Mouse (Mus musculus) MEL (cell line): Measurements from ENCODE around the gene Kif26b. TPM values are rescaled to one million over a fixed set of nuclear protein-coding genes. Genes with fewer than 3 reads are reported as not detected.
A peak's percentile ranks its signal among the peaks of the same experiment; 100 is the strongest.

Experiments
- DNase-seq: peaks from one replicate; pipeline ENCODE4 v3.0.0; 2011; ENCODE audit warnings: low read depth, low spot score
- H3K27ac ChIP-seq: 2 replicates; pipeline ENCODE4 v1.5.1; 2012; ENCODE audit warnings: low read depth, mild to moderate bottlenecking, control low read depth, low read length, moderate library complexity; ENCODE audit not compliant: control insufficient read depth
- H3K27me3 ChIP-seq, 2 experiments: fragments of 150-350 bp in 1 of 2; sonication (generic) in 1 of 2; 2 replicates each; pipeline ENCODE4 v1.6.1; 2012; ENCODE audit warnings: low read length in 2 of 2, mild to moderate bottlenecking in 2 of 2, improper control_type of control experiment in 1 of 2, moderate library complexity in 1 of 2; ENCODE audit not compliant: insufficient read depth in 2 of 2, control insufficient read depth in 1 of 2
- H3K36me3 ChIP-seq, 2 experiments: 2 replicates each; pipeline ENCODE4 v1.6.1; 2012 to 2014; ENCODE audit warnings: low read length in 2 of 2, improper control_type of control experiment in 1 of 2, inconsistent platforms in 1 of 2, mild to moderate bottlenecking in 1 of 2; ENCODE audit not compliant: insufficient read depth in 2 of 2, control insufficient read depth in 1 of 2
- H3K4me1 ChIP-seq, 2 experiments: fragments of 150-350 bp in 1 of 2; sonication (generic) in 1 of 2; 2 replicates each; pipeline ENCODE4 v1.6.1; 2012; ENCODE audit warnings: low read length in 2 of 2, improper control_type of control experiment in 1 of 2, mild to moderate bottlenecking in 1 of 2; ENCODE audit not compliant: insufficient read depth in 2 of 2, control insufficient read depth in 1 of 2
- H3K4me3 ChIP-seq, 2 experiments: fragments of 150-350 bp in 1 of 2; sonication (generic) in 1 of 2; 2 replicates each; pipeline ENCODE4 v1.5.1; 2012; ENCODE audit warnings: low read depth in 2 of 2, low read length in 2 of 2, mild to moderate bottlenecking in 2 of 2, moderate library complexity in 2 of 2, control low read depth in 1 of 2, improper control_type of control experiment in 1 of 2; ENCODE audit not compliant: control insufficient read depth in 1 of 2, insufficient read depth in 1 of 2
- H3K79me2 ChIP-seq: 2 replicates; pipeline ENCODE4 v1.6.1; 2012; ENCODE audit warnings: mild to moderate bottlenecking, low read length, moderate library complexity; ENCODE audit not compliant: control insufficient read depth, poor library complexity, insufficient read depth
- H3K9ac ChIP-seq: 2 replicates; pipeline ENCODE4 v1.6.1; 2012; ENCODE audit warnings: low read depth, mild to moderate bottlenecking, control low read depth, low read length, moderate library complexity; ENCODE audit not compliant: control insufficient read depth, poor library complexity, severe bottlenecking
- H3K9me3 ChIP-seq: fragments of 150-350 bp; sonication (generic); replicated peaks from 2 replicates; pipeline ENCODE4 v1.6.1; 2012; ENCODE audit warnings: mild to moderate bottlenecking, low read length, improper control_type of control experiment, moderate library complexity; ENCODE audit not compliant: insufficient read depth
- EP300 ChIP-seq, 2 experiments: IDR thresholded peaks; 2 replicates each; pipeline ENCODE4 v1.6.1; 2011; ENCODE audit warnings: improper control_type of control experiment in 2 of 2, low read length in 2 of 2, low read depth in 1 of 2, mild to moderate bottlenecking in 1 of 2
- KAT2A ChIP-seq: conservative IDR thresholded peaks from 2 replicates; pipeline ENCODE4 v1.6.1; 2012; ENCODE audit warnings: low read depth, low read length, improper control_type of control experiment, inconsistent platforms
- MAZ ChIP-seq: IDR thresholded peaks from 2 replicates; pipeline ENCODE4 v1.6.1; 2012; ENCODE audit warnings: low read depth, mild to moderate bottlenecking, inconsistent platforms, low read length, improper control_type of control experiment
- RAD21 ChIP-seq: IDR thresholded peaks from 2 replicates; pipeline ENCODE4 v1.6.1; 2011; ENCODE audit warnings: mild to moderate bottlenecking, low read depth, low read length, improper control_type of control experiment
- SMC3 ChIP-seq: IDR thresholded peaks from 2 replicates; pipeline ENCODE4 v1.6.1; 2011; ENCODE audit warnings: low read depth, low read length, improper control_type of control experiment
- ZKSCAN1 ChIP-seq: IDR thresholded peaks from 2 replicates; pipeline ENCODE4 v1.6.1; 2012; ENCODE audit warnings: low read depth, mild to moderate bottlenecking, inconsistent platforms, low read length, improper control_type of control experiment, moderate library complexity
- ZMIZ1 ChIP-seq: IDR thresholded peaks from 2 replicates; pipeline ENCODE4 v1.6.1; 2012; ENCODE audit warnings: low read depth, mild to moderate bottlenecking, inconsistent platforms, low read length, improper control_type of control experiment, moderate library complexity
- ZNF384 ChIP-seq: IDR thresholded peaks from 2 replicates; pipeline ENCODE4 v1.6.1; 2012; ENCODE audit warnings: low read depth, mild to moderate bottlenecking, inconsistent platforms, low read length, improper control_type of control experiment
- polyA plus RNA-seq, 2 experiments: library from polyadenylated mRNA; stranded (reverse) in 1 of 2; unstranded in 1 of 2; fragments of >175 nt in 1 of 2; fragments of >200 nt in 1 of 2; gene quantifications; 2 replicates each; pipeline versions ENCODE4 v1.2.1 to v1.2.4; 2012; ENCODE audit warnings: low replicate concordance in 2 of 2, low read depth in 1 of 2; ENCODE audit not compliant: insufficient read length in 2 of 2, insufficient read depth in 1 of 2, missing spikeins in 1 of 2
- total RNA-seq: library from RNA; depleted of rRNA; stranded (reverse); fragments of 300-350 nt; gene quantifications from 2 replicates; pipeline ENCODE4 v1.2.3, GENCODE M21; 2012

Gene Kif26b
- total and polyA plus RNA-seq, 3 experiments, result 0.08 to 0.50 TPM; not detected in 1

DNA sequence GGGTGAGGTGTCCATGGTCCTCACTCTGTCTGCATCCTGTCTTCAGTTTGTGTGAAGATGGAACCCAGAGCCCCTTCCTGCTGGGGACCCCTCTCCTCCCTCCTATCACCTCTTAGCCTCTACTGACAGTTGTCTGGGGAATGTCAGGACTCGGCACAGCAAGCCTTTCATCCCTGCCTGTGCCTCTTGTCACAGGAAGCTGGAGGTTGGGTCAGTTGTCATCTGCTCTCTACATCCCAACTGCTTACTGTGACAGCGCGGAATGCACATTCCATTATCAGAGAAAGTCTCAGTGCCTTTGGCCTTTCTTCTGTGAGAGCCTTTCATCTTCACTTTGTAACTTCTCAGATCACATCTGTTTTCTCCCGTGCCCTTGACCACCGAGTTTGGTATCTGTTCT, 132.6 kb downstream of the Kif26b start:
- no peak overlapping the region for H3K27ac ChIP-seq
- no peaks in the 10 kb centered on the region for H3K27me3 ChIP-seq
- no peaks in the 10 kb centered on the region for H3K4me1 ChIP-seq
- H3K4me3 ChIP-seq, result no peak overlapping the region
- TF ChIP-seq EP300 (IDR thresholded peaks at IDR 0.05; ENCODE audit: low read depth in 1 of 2, low read length in 2 of 2) (no peak), ZMIZ1 (no peak)
- H3K9ac ChIP-seq, result no peak overlapping the region
- H3K9me3 ChIP-seq, result no peaks in the 10 kb centered on the region
- H3K79me2 ChIP-seq, result no peaks in the 10 kb centered on the region
- H3K36me3 ChIP-seq, result no peaks in the 10 kb centered on the region
- no peak for DNase-seq

DNA sequence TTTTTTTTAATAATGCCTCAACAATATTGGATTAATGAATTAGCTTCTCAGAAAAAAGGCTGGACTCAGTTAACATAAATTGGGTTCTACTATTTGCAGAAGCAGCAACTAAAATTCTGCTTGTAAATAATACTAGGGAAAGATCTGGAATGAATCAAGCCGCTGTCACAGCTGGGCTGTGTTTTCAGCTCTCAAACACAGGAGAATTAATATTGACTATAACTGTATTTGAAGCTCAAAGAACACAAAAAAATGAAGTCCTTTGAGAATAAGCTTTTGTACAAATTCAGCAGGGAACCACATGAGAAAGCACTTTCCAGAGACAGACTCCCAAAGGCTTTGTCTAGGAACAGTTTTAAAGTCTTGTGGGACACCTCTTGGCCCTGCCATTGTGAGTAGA, 134.6 kb downstream of the Kif26b start:
- H3K9ac ChIP-seq, result no peak overlapping the region
- no peaks in the 10 kb centered on the region for H3K27me3 ChIP-seq
- no peaks in the 10 kb centered on the region for H3K9me3 ChIP-seq
- TF ChIP-seq MAZ (no peak), ZNF384 (no peak), RAD21 (no peak), KAT2A (no peak), ZKSCAN1 (no peak), SMC3 (no peak)
- no peak overlapping the region for H3K27ac ChIP-seq
- DNase-seq, result no peak
- no peaks in the 10 kb centered on the region for H3K4me1 ChIP-seq
- H3K79me2 ChIP-seq, result no peaks in the 10 kb centered on the region
- H3K36me3 ChIP-seq, result no peaks in the 10 kb centered on the region
- H3K4me3 ChIP-seq, result no peak overlapping the region

DNA sequence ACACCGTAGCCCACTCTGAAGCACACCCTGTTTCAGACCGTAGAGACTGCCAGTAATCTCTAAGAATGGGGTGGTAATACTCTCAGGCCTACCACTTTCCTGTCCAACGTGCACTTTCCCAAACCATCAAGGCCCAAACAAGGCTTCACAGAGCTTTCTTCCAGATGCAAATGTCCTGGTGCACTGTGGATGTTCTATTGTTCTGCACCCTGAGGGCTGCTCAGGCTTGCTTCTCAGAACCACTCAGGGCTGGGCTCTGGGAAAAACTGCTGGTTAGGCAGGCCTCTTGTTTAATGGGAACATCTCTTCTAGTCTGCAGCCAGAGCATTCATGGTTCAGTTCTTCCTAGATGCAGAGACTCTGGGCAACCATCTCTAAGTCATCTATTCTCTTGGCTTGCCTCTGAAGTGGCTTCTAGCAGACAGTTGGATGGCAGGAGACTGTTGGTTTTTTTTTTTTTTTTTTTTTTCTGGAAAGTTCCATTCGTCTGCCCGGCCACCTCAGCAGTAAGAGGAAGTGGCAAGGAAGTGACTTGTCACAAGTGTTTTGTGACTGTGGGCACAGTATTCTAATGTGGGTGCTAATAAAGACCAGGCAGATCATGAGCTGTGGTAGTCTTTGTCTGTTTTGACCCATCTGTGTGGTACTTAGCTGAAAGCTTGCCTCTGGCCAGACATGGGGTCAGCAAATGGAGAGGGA, 135.5 kb downstream of the Kif26b start:
- no peaks in the 10 kb centered on the region for H3K36me3 ChIP-seq
- no peaks in the 10 kb centered on the region for H3K9me3 ChIP-seq
- H3K9ac ChIP-seq, result no peak overlapping the region
- H3K4me3 ChIP-seq, result no peak overlapping the region
- no peak for DNase-seq
- H3K79me2 ChIP-seq, result no peaks in the 10 kb centered on the region
- TF ChIP-seq SMC3 (no peak), ZNF384 (peak; percentile 85)
- no peak overlapping the region for H3K27ac ChIP-seq
- no peaks in the 10 kb centered on the region for H3K27me3 ChIP-seq
- no peaks in the 10 kb centered on the region for H3K4me1 ChIP-seq

- no peak overlapping the region for H3K4me3 ChIP-seq
- H3K9ac ChIP-seq, result no peak overlapping the region
- no peaks in the 10 kb centered on the region for H3K4me1 ChIP-seq
- no peak for DNase-seq
- H3K9me3 ChIP-seq, result no peaks in the 10 kb centered on the region
- H3K79me2 ChIP-seq, result no peaks in the 10 kb centered on the region
- no peak overlapping the region for H3K27ac ChIP-seq
- no peaks in the 10 kb centered on the region for H3K36me3 ChIP-seq
- H3K27me3 ChIP-seq, result no peaks in the 10 kb centered on the region
- TF ChIP-seq ZKSCAN1, result no peak
- TF ChIP-seq MAZ, result no peak
- TF ChIP-seq KAT2A, result no peak
Observed at GRCm38 (mm10) chr1:178666524-178666923, 137.6 kb downstream of the Kif26b start.
